Mouse (Mus musculus) gastrocnemius, adult 18-20 months (tissue): ENCODE data around the gene Emilin2. TPM values are rescaled to one million over a fixed set of nuclear protein-coding genes. Genes with fewer than 3 reads are reported as not detected.

Source experiments
- DNase-seq: peaks from one replicate; pipeline ENCODE4 v3.0.0; 2021; ENCODE audit warnings: low spot score
- total RNA-seq, 2 experiments: library from RNA; stranded (reverse); gene quantifications; 2 replicates each; pipeline ENCODE4 v1.2.3; 2021

The Emilin2 gene
- total RNA-seq, 2 experiments from 2014 or later: 4.4 to 5.0 TPM

- no peak for DNase-seq
These were observed 104.5 kb downstream of the Emilin2 start for GRCm38 (mm10) chr17:71207268-71207667.

GRCm38 (mm10) chr17:71206136-71206893, 105.5 kb downstream of the Emilin2 start:
- no peak for DNase-seq

GRCm38 (mm10) chr17:71204809-71205091, 107.0 kb downstream of the Emilin2 start:
- DNase-seq: no peak

- DNase-seq: no peak
These were observed 107.6 kb downstream of the Emilin2 start for GRCm38 (mm10) chr17:71203998-71204808.

Other genes starting within 250 kb of the Emilin2 start
- gene Lpin2, start 129.4 kb downstream of the Emilin2 start, total RNA-seq: 1 to 10 TPM; 3.0 to 6.3 TPM
- under 1 TPM; 0.57 to 0.71 TPM for gene Gm4707, start 147.9 kb upstream of the Emilin2 start, total RNA-seq
- 1 to 10 TPM; 8.6 to 9.9 TPM for gene Smchd1, start 163.4 kb upstream of the Emilin2 start, total RNA-seq
- under 1 TPM in 1 of 2 experiments, not detected in 1; 0.14 TPM for gene Ndc80, start 214.9 kb upstream of the Emilin2 start, total RNA-seq
- gene Spdya, start 240.1 kb upstream of the Emilin2 start, total RNA-seq: under 1 TPM; 0.27 to 0.55 TPM